Comparison of ENCODE assay signal across 14 mouse cellular contexts in genomic region chr9:57947381-57948030, GRCm38 (mm10). TPM values are rescaled to one million over a fixed set of nuclear protein-coding genes. Genes with fewer than 3 reads are reported as not detected.
DNase-seq lines count a peak whose midpoint lies in the region; ATAC-seq and TF ChIP-seq lines count a peak whose summit lies in the region.
"Had no signal": no experiment of that assay in that cellular context is flagged by ENCODE, and none has a peak within 500 bp of the region (broad histone marks: within the 10 kb centered on the region; RNA-seq: fewer than 3 reads in every experiment).

No protein-coding gene starts in this region.

- peaks cover 33% of the 10 kb centered on the region for H3K27me3 ChIP-seq in heart, postnatal 0 days (ENCODE audit: control insufficient read depth, insufficient read depth, low read length)
- no peaks in the 10 kb centered on the region for H3K27me3 ChIP-seq in midbrain, embryonic 16.5 days (ENCODE audit: control insufficient read depth, insufficient read depth, low read depth, low read length)

- no peaks in the 10 kb centered on the region for H3K36me3 ChIP-seq in heart, postnatal 0 days (replicated peaks; ENCODE audit: control insufficient read depth, insufficient read depth, low read length)
- H3K36me3 ChIP-seq in midbrain, embryonic 16.5 days (ENCODE audit: control insufficient read depth, insufficient read depth, low read length) = no peaks in the 10 kb centered on the region

- TF ChIP-seq POLR2A in cortical plate, adult 2 months (IDR thresholded peaks at IDR 0.05; ENCODE audit: extremely low read depth, insufficient read depth, low read length) = no peak

- no peak for ATAC-seq in heart, postnatal 0 days (ENCODE audit: insufficient read depth, low read depth)
- ATAC-seq in midbrain, embryonic 16.5 days = no peak
- ATAC-seq: hindbrain, embryonic 16.5 days had no signal

- no peak for TF ChIP-seq CTCF in heart, postnatal 0 days (IDR thresholded peaks at IDR 0.05; ENCODE audit: low read depth)
- no peak for TF ChIP-seq CTCF in cortical plate, adult 2 months (IDR thresholded peaks at IDR 0.05; ENCODE audit: extremely low read depth, insufficient read depth, low read length)

- no peak for TF ChIP-seq EP300 in heart, postnatal 0 days (IDR thresholded peaks at IDR 0.05; ENCODE audit: low read depth)

- H3K9ac ChIP-seq in heart, postnatal 0 days (replicated peaks; ENCODE audit: low read depth, low read length) = no peak overlapping the region
- H3K9ac ChIP-seq in midbrain, embryonic 16.5 days (ENCODE audit: low read depth, low read length) = no peak overlapping the region

- WGBS in heart, postnatal 0 days = 56% methylated on average over 7 of the region's 7 CpGs
- WGBS in midbrain, embryonic 16.5 days = 67% methylated on average over 7 of the region's 7 CpGs

- no peak for DNase-seq in heart, postnatal 0 days (ENCODE audit: low spot score)
- DNase-seq in heart, adult 9 months (ENCODE audit: low spot score in 2 of 2) = no peak
- peak; percentile 68 for DNase-seq in Muller cell, postnatal 12 days (ENCODE audit: inconsistent ontology term)
- DNase-seq in cerebellum, adult 18-20 months = peak; percentile 85
- DNase-seq in frontal cortex, postnatal 25 days (ENCODE audit: low spot score in 2 of 2) = no peak
- DNase-seq: gastrocnemius, postnatal 25 days; kidney, adult 9 months; liver; lung, adult 18-20 months; lung, postnatal 4 days had no signal

- H3K4me3 ChIP-seq in heart, postnatal 0 days (ENCODE audit: low read depth, low read length) = no peak overlapping the region
- no peak overlapping the region for H3K4me3 ChIP-seq in cortical plate, adult 2 months (ENCODE audit: insufficient read depth, low read length)
- no peak overlapping the region for H3K4me3 ChIP-seq in midbrain, embryonic 16.5 days (ENCODE audit: low read depth, low read length)

- H3K27ac ChIP-seq in heart, postnatal 0 days (ENCODE audit: low read depth) = peak overlapping the region; percentile 44; the same call in 1 of the 2 replicates
- peak overlapping the region; percentile 60 for H3K27ac ChIP-seq in cortical plate, adult 2 months (ENCODE audit: insufficient read depth, low read length)
- H3K27ac ChIP-seq in midbrain, embryonic 16.5 days (ENCODE audit: low read length) = no peak overlapping the region

- no peak overlapping the region for H3K4me2 ChIP-seq in heart, postnatal 0 days (ENCODE audit: low read depth, low read length)
- H3K4me2 ChIP-seq in midbrain, embryonic 16.5 days (ENCODE audit: low read length) = no peak overlapping the region
- H3K4me2 ChIP-seq: midbrain, embryonic 11.5 days had no signal

- H3K4me1 ChIP-seq in heart, postnatal 0 days (ENCODE audit: control insufficient read depth, insufficient read depth) = peaks cover 9% of the 10 kb centered on the region; the same call in 1 of the 2 replicates
- H3K4me1 ChIP-seq in cortical plate, adult 2 months (ENCODE audit: control insufficient read depth, insufficient read depth, low read length) = peaks cover 29% of the 10 kb centered on the region
- peaks cover 14% of the 10 kb centered on the region for H3K4me1 ChIP-seq in midbrain, embryonic 16.5 days (ENCODE audit: control insufficient read depth, insufficient read depth, low read length)

- no peaks in the 10 kb centered on the region for H3K9me3 ChIP-seq in heart, postnatal 0 days (replicated peaks; ENCODE audit: control insufficient read depth, low read length)
- no peaks in the 10 kb centered on the region for H3K9me3 ChIP-seq in midbrain, embryonic 16.5 days (replicated peaks; ENCODE audit: control insufficient read depth, low read length, poor library complexity, severe bottlenecking)

RNA-seq across cellular contexts. Expression of gene Sema7a, which starts 7.6 kb away (rescaled TPM):
- 12.4 and 16.8 TPM in 2 replicates for total RNA-seq in heart, postnatal 0 days (2014; rRNA removed; ENCODE audit: low replicate concordance)
- polyA plus RNA-seq in heart, postnatal 0 days (2015; fragmentation: Nextera tagmentation; extraction: Ambion mirVana) = 0.63 and 1.2 TPM in 2 replicates
- polyA plus RNA-seq in cortical plate, adult 2 months (2012; rRNA removed) = 147 and 154 TPM in 2 replicates
- 1.6 and 1.9 TPM in 2 replicates for polyA plus RNA-seq in midbrain, embryonic 16.5 days (2015; fragmentation: Nextera tagmentation; extraction: Ambion mirVana)

RNA-seq across cellular contexts. Expression of gene Ubl7, which starts 36.7 kb away (rescaled TPM):
- 94.9 and 132 TPM in 2 replicates for total RNA-seq in heart, postnatal 0 days (2014; rRNA removed; ENCODE audit: low replicate concordance)
- 139 TPM in 2 replicates for polyA plus RNA-seq in heart, postnatal 0 days (2015; fragmentation: Nextera tagmentation; extraction: Ambion mirVana)
- 144 and 145 TPM in 2 replicates for polyA plus RNA-seq in cortical plate, adult 2 months (2012; rRNA removed)
- 173 and 176 TPM in 2 replicates for polyA plus RNA-seq in midbrain, embryonic 16.5 days (2015; fragmentation: Nextera tagmentation; extraction: Ambion mirVana)

RNA-seq across cellular contexts. Expression of gene Cyp11a1, which starts 58.7 kb away (rescaled TPM):
- 1.1 and 2.3 TPM in 2 replicates for total RNA-seq in heart, postnatal 0 days (2014; rRNA removed; ENCODE audit: low replicate concordance)
- polyA plus RNA-seq in heart, postnatal 0 days (2015; fragmentation: Nextera tagmentation; extraction: Ambion mirVana) = 0.90 and 1.3 TPM in 2 replicates
- 8.3 and 9.0 TPM in 2 replicates for polyA plus RNA-seq in cortical plate, adult 2 months (2012; rRNA removed)
- 0.76 and 1.6 TPM in 2 replicates for polyA plus RNA-seq in midbrain, embryonic 16.5 days (2015; fragmentation: Nextera tagmentation; extraction: Ambion mirVana)
- polyA plus RNA-seq: midbrain, embryonic 11.5 days had no signal

Comparison
In these comparisons a context has a peak if more than half of its experiments do, and no peak if none do; other contexts are left out.
1. DNase-seq: peak in Muller cell, postnatal 12 days (single experiment) and cerebellum, adult 18-20 months (2 of 2); none in heart, postnatal 0 days (single experiment), heart, adult 9 months (0 of 2) and frontal cortex, postnatal 25 days (0 of 2).
2. RNA of gene Sema7a, which starts 7.6 kb away (polyA plus RNA-seq): 147 to 154 TPM in cortical plate, adult 2 months; 1.6 to 1.9 TPM in midbrain, embryonic 16.5 days and 0.63 to 1.2 TPM in heart, postnatal 0 days; every median in the first group is over 10 times any median in the second.